Mouse (Mus musculus): Measurements from ENCODE around the gene Dhdh. TPM values are rescaled to one million over a fixed set of nuclear protein-coding genes. Genes with fewer than 3 reads are reported as not detected.
A peak's percentile ranks its signal among the peaks of the same experiment; 100 is the strongest.

Gene Dhdh
- total and polyA plus RNA-seq, 3 experiments = 6.4 to 8.9 (median 8.2) TPM

DNA sequence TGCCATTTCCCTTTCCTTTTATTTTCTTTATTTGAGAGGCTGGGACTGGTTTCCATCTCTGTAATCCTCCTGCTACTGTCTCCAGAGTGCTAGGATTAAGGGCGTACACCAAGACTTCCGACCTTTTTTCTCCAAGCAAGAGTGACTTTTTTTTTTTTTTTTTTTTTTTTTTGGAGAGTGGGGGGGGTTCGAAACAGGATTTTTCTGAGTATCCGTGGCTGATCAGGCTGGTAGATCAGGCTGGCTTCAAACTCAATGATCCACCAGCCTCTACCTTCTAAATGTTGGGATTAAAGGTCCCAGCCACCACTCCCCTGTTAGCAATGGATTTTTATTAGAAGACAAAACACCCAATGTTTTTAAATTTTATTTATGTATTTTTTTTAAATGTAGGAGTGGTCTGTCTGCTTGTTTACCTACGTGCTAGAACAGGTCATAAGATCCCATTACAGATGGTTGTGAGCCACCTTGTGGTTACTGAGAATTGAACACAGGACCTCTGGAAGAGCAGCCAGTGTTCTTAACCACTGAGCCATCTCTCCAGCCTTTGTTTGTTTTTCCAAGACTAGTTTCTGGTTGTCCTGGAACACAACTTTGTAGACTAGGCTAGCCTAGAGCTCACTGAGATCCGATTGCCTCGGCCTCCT lies 38.0 kb upstream of the Dhdh start:
- WGBS = 21% methylated on average over 7 of the region's 7 CpGs

DNA sequence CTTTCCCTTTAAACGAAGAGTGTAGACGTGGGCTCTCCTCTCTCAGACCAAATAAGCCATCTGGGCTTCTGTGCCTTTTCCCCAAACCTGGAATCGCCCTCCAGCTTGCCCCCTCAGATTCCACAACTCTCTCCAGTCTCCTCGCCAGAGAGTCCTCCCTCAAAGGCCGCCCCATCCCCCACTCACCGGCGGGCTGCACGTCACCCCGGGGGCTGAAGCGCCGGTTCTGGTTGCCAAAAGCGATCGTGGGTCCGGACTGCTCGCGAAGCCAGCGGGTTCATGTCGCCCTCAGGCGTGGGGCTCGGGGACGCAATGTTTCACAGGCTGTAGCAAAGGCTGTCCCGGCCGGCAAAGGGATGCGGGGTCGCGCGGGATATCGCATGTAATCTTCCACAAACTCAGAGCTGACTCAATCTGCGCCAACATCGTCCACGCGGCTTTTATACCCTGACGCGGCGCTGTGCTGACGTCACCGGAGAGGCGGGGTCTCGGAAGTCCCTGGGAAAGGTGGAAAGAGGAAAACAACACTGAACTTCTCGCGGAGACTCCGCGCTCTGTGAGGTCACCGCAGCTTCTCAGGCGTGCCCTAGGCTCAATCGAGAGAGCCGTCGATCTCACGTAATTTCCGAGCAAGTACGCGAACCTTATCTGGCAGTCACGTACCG lies 37.3 kb upstream of the Dhdh start, which contains the start of the genes Ppp1r15a and Plekha4:
Gene Ppp1r15a (minus strand): TSS at position 460 of the 665 bp plus-strand sequence.
Gene Plekha4 (plus strand): TSS at position 522 of the 665 bp plus-strand sequence.
- H3K4me1 ChIP-seq (ENCODE audit: control insufficient read depth, insufficient read depth, low read length) = peaks cover 13% of the 10 kb centered on the region
- under 1% methylated on average over 54 of the region's 54 CpGs for WGBS
- TF ChIP-seq EP300 (IDR thresholded peaks at IDR 0.05; ENCODE audit: insufficient read depth, low read depth, low read length) (peak; percentile 93), POLR2A (IDR thresholded peaks at IDR 0.05; ENCODE audit: insufficient read depth, low read depth, low read length) (peak; percentile 99), CTCF (IDR thresholded peaks at IDR 0.05) (no peak)

More for the DNA sequence above, 38.0 kb upstream of the Dhdh start:
- Histone ChIP-seq H3K4me1 (ENCODE audit: control insufficient read depth, insufficient read depth, low read length) (peaks cover 13% of the 10 kb centered on the region), H3K27me3 (ENCODE audit: control insufficient read depth, insufficient read depth, low read length) (no peaks in the 10 kb centered on the region), H3K36me3 (ENCODE audit: control insufficient read depth, insufficient read depth, low read length) (peaks cover 9% of the 10 kb centered on the region), H3K79me2 (replicated peaks; ENCODE audit: control insufficient read depth, insufficient read depth, low read length) (no peaks in the 10 kb centered on the region), H3K27ac (peak overlapping the region; percentile 99), H3K9ac (ENCODE audit: low read depth, low read length) (peak overlapping the region; percentile 21), H3K4me3 (peak overlapping the region; percentile 88)
- intact Hi-C loops (cut with DNase I) = loop anchor here (5.0 kb wide), 1 partner anchor 176 kb away; no protein-coding TSS in a partner anchor
- DNase-seq = no peak
- TF ChIP-seq EP300 (IDR thresholded peaks at IDR 0.05; ENCODE audit: insufficient read depth, low read depth, low read length) = no peak
- TF ChIP-seq POLR2A (IDR thresholded peaks at IDR 0.05; ENCODE audit: insufficient read depth, low read depth, low read length) = no peak
- peak; percentile 72 for TF ChIP-seq CTCF (IDR thresholded peaks at IDR 0.05)

DNA sequence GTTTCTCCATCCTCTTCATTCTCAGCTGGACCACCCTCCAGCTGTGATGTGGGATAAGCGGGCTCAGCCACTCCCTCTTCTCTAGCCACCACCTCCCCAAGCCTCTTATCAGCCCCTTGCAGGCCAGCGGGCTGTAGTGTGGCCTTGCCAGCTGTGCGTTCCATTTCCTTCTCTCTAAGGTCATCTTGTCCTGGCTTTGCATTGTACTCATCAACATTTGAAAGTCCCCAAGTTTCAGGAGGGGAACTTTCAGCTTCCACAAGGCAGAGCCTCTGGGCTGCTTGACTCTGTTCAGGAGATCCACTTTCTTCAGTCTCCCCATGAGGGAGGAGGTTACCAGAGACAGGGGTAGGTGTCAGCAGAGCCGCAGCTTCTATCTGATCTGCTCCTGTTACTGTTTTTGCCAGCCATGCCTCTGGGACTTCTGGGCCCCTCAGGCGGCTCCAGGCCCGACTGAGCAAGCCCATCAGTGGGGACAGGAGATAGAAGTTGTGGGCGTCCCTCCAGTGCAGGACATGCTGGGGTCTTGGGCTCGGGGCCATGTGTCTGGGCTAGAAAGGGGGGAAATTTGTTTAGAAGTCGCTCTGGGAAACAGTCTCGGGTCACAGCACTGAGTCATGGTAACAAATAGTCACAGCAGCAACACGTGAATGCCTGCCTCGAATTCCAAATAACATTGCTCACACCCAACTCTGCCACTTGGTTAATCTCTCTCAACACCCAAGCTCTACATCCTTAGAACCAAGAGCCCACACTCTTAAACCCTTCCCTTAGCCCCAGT lies 36.4 kb upstream of the Dhdh start:
- intact Hi-C loops (cut with DNase I) = loop anchor here (2.0 to 5.0 kb wide), 3 partner anchors 14 to 177 kb away; partner anchors contain the start of gene Nucb1
- Histone ChIP-seq H3K4me1 (ENCODE audit: control insufficient read depth, insufficient read depth, low read length) (peaks cover 13% of the 10 kb centered on the region), H3K79me2 (replicated peaks; ENCODE audit: control insufficient read depth, insufficient read depth, low read length) (no peaks in the 10 kb centered on the region), H3K27me3 (ENCODE audit: control insufficient read depth, insufficient read depth, low read length) (no peaks in the 10 kb centered on the region), H3K9ac (ENCODE audit: low read depth, low read length) (peak overlapping the region; percentile 92), H3K4me3 (peak overlapping the region; percentile 88), H3K27ac (peak overlapping the region; percentile 99), H3K36me3 (ENCODE audit: control insufficient read depth, insufficient read depth, low read length) (peaks cover 9% of the 10 kb centered on the region)
- DNase-seq = peak; percentile 66 to 69
- 1% methylated on average over 12 of the region's 12 CpGs for WGBS
- TF ChIP-seq EP300 (IDR thresholded peaks at IDR 0.05; ENCODE audit: insufficient read depth, low read depth, low read length) (0 out of 2 replicates have a peak, but pooled peaks have one; percentile 35), POLR2A (IDR thresholded peaks at IDR 0.05; ENCODE audit: insufficient read depth, low read depth, low read length) (peak; percentile 66), CTCF (IDR thresholded peaks at IDR 0.05) (no peak)

More for the DNA sequence above, 37.3 kb upstream of the Dhdh start, which contains the start of the genes Ppp1r15a and Plekha4:
- DNase-seq = peak; percentile 96 to 98
- intact Hi-C loops (cut with DNase I) = loop anchor here (2.0 to 5.0 kb wide), 3 partner anchors 15 to 176 kb away; partner anchors contain the start of gene Nucb1
- Histone ChIP-seq H3K27me3 (ENCODE audit: control insufficient read depth, insufficient read depth, low read length) (no peaks in the 10 kb centered on the region), H3K79me2 (replicated peaks; ENCODE audit: control insufficient read depth, insufficient read depth, low read length) (no peaks in the 10 kb centered on the region), H3K9ac (ENCODE audit: low read depth, low read length) (peak within 1 kb of the TSS; percentile 92), H3K27ac (peak within 1 kb of the TSS; percentile 99), H3K36me3 (ENCODE audit: control insufficient read depth, insufficient read depth, low read length) (peaks cover 9% of the 10 kb centered on the region), H3K4me3 (peak within 1 kb of the TSS; percentile 88)

DNA sequence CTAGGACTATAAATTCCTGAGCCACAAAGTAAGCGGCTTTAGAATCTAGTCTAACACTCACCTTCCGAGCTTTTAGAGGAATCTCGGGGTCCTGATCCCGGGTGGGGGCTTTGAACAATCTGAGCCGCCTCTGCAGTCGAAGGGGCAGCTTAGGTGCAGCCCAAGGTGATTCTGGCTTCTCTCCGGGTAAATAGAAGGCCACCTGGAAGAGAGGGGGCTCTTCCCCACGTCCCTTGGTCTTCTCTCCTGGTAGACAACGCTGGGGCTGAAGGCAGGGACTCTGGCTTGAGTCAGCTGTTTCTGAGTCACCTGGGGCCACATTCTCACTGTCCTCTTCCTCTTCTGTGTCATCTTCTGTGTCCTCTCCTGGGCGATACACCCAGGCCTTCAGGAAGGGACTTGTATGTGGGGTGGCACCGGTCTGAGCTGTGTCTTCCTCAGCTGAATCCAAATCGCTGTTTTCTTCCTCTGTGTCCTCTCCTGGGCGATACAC lies 35.1 kb upstream of the Dhdh start:
- Histone ChIP-seq H3K4me1 (ENCODE audit: control insufficient read depth, insufficient read depth, low read length) (peaks cover 13% of the 10 kb centered on the region), H3K79me2 (replicated peaks; ENCODE audit: control insufficient read depth, insufficient read depth, low read length) (no peaks in the 10 kb centered on the region), H3K9ac (ENCODE audit: low read depth, low read length) (peak overlapping the region; percentile 30; the same call in 1 of the 2 replicates), H3K27me3 (ENCODE audit: control insufficient read depth, insufficient read depth, low read length) (no peaks in the 10 kb centered on the region), H3K36me3 (ENCODE audit: control insufficient read depth, insufficient read depth, low read length) (peaks cover 9% of the 10 kb centered on the region), H3K27ac (peak overlapping the region; percentile 58), H3K4me3 (peak overlapping the region; percentile 49)
- intact Hi-C loops (cut with DNase I) = loop anchor here (1.0 to 2.0 kb wide), 3 partner anchors 13 to 46 kb away; partner anchors contain the start of gene Nucb1
- TF ChIP-seq POLR2A (IDR thresholded peaks at IDR 0.05; ENCODE audit: insufficient read depth, low read depth, low read length) (no peak), CTCF (IDR thresholded peaks at IDR 0.05) (no peak), EP300 (IDR thresholded peaks at IDR 0.05; ENCODE audit: insufficient read depth, low read depth, low read length) (no peak)
- no peak for DNase-seq
- WGBS = 45% methylated on average over 13 of the region's 13 CpGs

DNA sequence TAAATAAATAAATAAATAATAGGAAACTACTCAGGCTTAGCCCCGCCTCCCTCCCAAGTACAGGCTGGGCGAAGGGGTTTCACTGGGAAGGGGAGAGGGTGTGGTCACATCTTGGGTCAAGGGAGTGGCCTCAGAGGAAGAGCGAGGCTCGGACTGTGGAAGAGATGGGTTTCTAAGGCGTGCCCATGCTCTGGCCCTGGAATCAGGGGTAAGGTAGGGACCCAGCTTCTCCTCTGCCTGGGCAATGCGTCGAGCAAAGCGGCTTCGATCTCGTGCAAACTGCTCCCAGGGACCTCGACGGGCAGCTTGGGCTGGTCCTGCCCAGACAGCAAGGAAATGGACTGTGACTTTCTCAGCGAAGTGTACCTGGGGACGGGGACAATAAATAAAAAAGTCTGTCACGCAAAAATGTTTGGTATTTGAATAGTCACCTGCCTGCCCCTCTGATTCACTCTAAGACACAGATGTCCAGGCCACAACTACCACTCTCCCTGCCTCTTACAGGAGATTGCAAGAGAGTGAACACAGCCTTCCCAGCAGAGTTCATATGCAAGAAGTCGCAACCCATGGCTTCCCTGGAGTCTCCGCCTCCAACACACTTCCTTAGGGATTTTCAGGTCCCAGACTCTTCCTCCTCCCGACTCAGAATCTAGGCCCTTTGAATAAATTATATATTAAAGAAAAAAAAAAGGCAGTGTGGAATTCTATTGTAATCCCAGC lies 34.5 kb upstream of the Dhdh start:
- no peaks in the 10 kb centered on the region for H3K79me2 ChIP-seq (replicated peaks; ENCODE audit: control insufficient read depth, insufficient read depth, low read length)
- WGBS = 45% methylated on average over 18 of the region's 18 CpGs
- peaks cover 13% of the 10 kb centered on the region for H3K4me1 ChIP-seq (ENCODE audit: control insufficient read depth, insufficient read depth, low read length)
- 0 out of 2 replicates have a peak, but pooled peaks have one; percentile 10 for TF ChIP-seq POLR2A (IDR thresholded peaks at IDR 0.05; ENCODE audit: insufficient read depth, low read depth, low read length)
- no peak for TF ChIP-seq CTCF (IDR thresholded peaks at IDR 0.05)
- H3K9ac ChIP-seq (ENCODE audit: low read depth, low read length) = no peak overlapping the region
- DNase-seq = peak in 1 of 2 experiments; percentile 20
- H3K27me3 ChIP-seq (ENCODE audit: control insufficient read depth, insufficient read depth, low read length) = no peaks in the 10 kb centered on the region
- peak overlapping the region; percentile 49 for H3K4me3 ChIP-seq
- intact Hi-C loops (cut with DNase I) = loop anchor here (1.0 kb wide), 1 partner anchor 46 kb away; no protein-coding TSS in a partner anchor
- H3K36me3 ChIP-seq (ENCODE audit: control insufficient read depth, insufficient read depth, low read length) = peaks cover 9% of the 10 kb centered on the region
- peak overlapping the region; percentile 58 for H3K27ac ChIP-seq
